Mouse (Mus musculus): ENCODE data around the gene Olfr1432.
"Not testable (repeated sequence)": the region's sequence is repeated elsewhere in the genome, so short reads cannot be mapped to it uniquely, and the experiment has no call there.

Gene Olfr1432

GRCm38 (mm10) chr19:12232496-12232895 is at the start of gene Olfr1432:
TSS of gene Olfr1432 (minus strand) at chr19:12232596.
- DNase-seq (ENCODE audit: low spot score in 2 of 2), result not testable (repeated sequence)

- no peak for DNase-seq (ENCODE audit: low spot score in 2 of 2)
Observed at GRCm38 (mm10) chr19:12279554-12279953, 47.2 kb upstream of the Olfr1432 start, which contains the start of gene Olfr1434. TSS of gene Olfr1434 (plus strand) at chr19:12279854.

GRCm38 (mm10) chr19:12260732-12261131 is 28.3 kb upstream of the Olfr1432 start, which contains the start of gene Olfr235:
TSS of gene Olfr235 (plus strand) at chr19:12261032.
- no peak for DNase-seq (ENCODE audit: low spot score in 2 of 2)

DNA sequence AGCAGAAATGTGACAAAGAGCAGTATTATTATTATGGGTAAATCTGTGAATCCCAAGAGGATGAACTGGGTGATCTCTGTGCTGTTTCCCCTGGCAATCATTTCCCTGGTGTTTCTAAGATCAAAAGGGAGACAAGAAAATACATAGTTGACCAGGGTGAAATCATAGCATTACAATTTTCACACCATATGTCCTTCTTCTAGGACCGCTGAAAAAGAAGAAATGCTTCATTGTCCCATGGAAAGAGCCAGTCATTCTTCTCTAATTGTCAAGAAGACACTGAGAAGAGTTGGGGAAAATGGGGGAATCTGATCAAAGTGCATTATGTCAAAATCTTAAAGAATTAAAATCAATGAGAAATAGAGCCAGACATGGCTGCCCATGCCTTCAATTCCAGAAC is 9.2 kb upstream of the Olfr1432 start, which contains the start of gene Olfr262:
TSS of gene Olfr262 (minus strand) at position 101 of the 400 bp plus-strand sequence.
- DNase-seq (ENCODE audit: low spot score in 2 of 2), result no peak

DNA sequence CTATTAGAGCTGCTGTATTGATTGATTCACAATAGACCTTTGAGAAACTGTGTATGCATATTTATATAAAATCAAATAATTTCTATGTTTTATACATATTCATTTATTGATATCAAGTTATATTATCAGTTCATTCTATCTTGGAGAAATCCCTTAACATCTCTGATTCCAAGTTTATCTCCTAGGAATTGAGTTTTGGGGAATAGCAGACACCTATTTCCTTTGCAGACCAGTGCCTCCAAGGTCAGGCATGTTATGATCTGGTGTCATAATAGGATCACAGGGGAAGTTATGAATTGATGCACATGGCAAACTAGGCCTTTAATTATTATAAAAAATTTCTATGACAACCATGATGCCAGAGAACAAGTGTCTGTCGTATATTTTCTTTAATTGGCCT is 32.1 kb downstream of the Olfr1432 start, which contains the start of gene Olfr1431:
TSS of gene Olfr1431 (plus strand) at position 301 of the 400 bp plus-strand sequence.
- DNase-seq (ENCODE audit: low spot score in 2 of 2), result no peak

DNA sequence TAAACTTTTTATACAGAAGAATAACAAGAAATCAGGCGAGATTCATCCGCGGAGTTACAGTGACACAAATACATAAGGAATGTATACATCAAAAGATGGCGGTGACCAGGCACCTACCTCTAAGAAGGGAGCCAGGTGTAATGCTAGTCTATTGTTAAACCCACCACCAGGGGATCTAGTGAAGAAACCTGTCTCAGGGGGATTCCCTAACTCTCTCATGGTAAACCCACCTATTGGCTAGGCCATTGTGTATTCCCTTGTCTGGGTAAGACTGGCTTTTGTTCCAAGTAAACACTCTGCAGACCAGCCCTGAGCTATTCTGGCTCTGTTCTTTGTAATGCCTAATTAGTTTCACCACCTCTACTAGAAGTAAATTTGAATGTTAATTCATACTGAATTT is 33.3 kb downstream of the Olfr1432 start:
- DNase-seq (ENCODE audit: low spot score in 2 of 2), result not testable (repeated sequence)
